Mouse (Mus musculus) embryonic stem cell, embryonic (primary cell): ENCODE data around the gene Pcyox1.

Experiments
- CTCF ChIA-PET, 4 experiments: fragments of 300-600 bp in 2 of 4; fragments of 350-600 bp in 2 of 4; sonication (Branson Sonifier 250); formaldehyde crosslinking; loops; one replicate each; lab custom pipeline; 2022; ENCODE audit warnings: inconsistent platforms in 2 of 4; lab: Charles Lee
- POLR2A ChIA-PET, 4 experiments: fragments of 300-600 bp in 2 of 4; fragments of 350-600 bp in 2 of 4; sonication (Branson Sonifier 250); formaldehyde crosslinking; loops; one replicate each; lab custom pipeline; 2022; ENCODE audit warnings: antibody characterized with exemption in 4 of 4, inconsistent platforms in 1 of 4; lab: Charles Lee

Pcyox1 gene

GRCm38 (mm10) chr6:86396581-86397256, at the start of gene Pcyox1:
Gene Pcyox1 (minus strand): TSS chr6:86397154.
- CTCF ChIA-PET = interaction anchor here (0.5 to 6.8 kb wide), 10 partner anchors 12 to 467 kb away, joined by 3 to 37 read pairs (median 3); partner anchors contain the start of gene Fam136a (in 2 of the 4)
- POLR2A ChIA-PET = interaction anchor here (0.6 to 7.6 kb wide), 41 partner anchors 8 to 673 kb away, joined by 3 to 96 read pairs (median 4); partner anchors contain the start of genes Fam136a (in 3 of the 4), Snrpg (in 3 of the 4), Tia1 (in 2 of the 4) and C87436 (in 1 of the 4)

GRCm38 (mm10) chr6:86445551-86445950, 48.6 kb upstream of the Pcyox1 start:
- ChIA-PET CTCF (interaction anchor here in 2 of 4 experiments (0.7 to 1.0 kb wide), 3 partner anchors 63 to 169 kb away, joined by 3 read pairs; partner anchors contain the start of gene Fam136a (in 1 of the 2)), POLR2A (interaction anchor here in 3 of 4 experiments (0.6 to 1.5 kb wide), 9 partner anchors 8 to 75 kb away, joined by 3 to 10 read pairs (median 4); partner anchors contain the start of gene Snrpg (in 1 of the 3))

- ChIA-PET POLR2A (interaction anchor here (0.5 to 8.3 kb wide), 24 partner anchors 9 to 379 kb away, joined by 3 to 116 read pairs (median 4); partner anchors contain the start of genes Snrpg (in 2 of the 4) and Tia1 (in 1 of the 4)), CTCF (interaction anchor here in 1 of 4 experiments (0.5 to 0.6 kb wide), 2 partner anchors 44 to 328 kb away, joined by 6 to 7 read pairs; no protein-coding TSS in a partner anchor)
Observed at GRCm38 (mm10) chr6:86441571-86441970, 44.6 kb upstream of the Pcyox1 start.

GRCm38 (mm10) chr6:86439531-86439930, 42.6 kb upstream of the Pcyox1 start:
- CTCF ChIA-PET = interaction anchor here in 2 of 4 experiments (0.7 to 1.9 kb wide), 8 partner anchors 18 to 160 kb away, joined by 3 to 11 read pairs (median 4); partner anchors contain the start of gene Snrpg (in 1 of the 2)
- POLR2A ChIA-PET = interaction anchor here in 3 of 4 experiments (0.6 to 8.3 kb wide), 42 partner anchors 10 to 229 kb away, joined by 3 to 116 read pairs (median 5); partner anchors contain the start of genes Snrpg (in 2 of the 3), Fam136a (in 1 of the 3), Mxd1 (in 1 of the 3) and Tia1 (in 1 of the 3)

GRCm38 (mm10) chr6:86439119-86439496, 42.2 kb upstream of the Pcyox1 start:
- ChIA-PET POLR2A (interaction anchor here (0.5 to 8.3 kb wide), 67 partner anchors 8 to 989 kb away, joined by 3 to 116 read pairs (median 5); partner anchors contain the start of genes Fam136a (in 3 of the 4), Snrpg (in 2 of the 4), Gfpt1 (in 1 of the 4) and Mxd1 (in 1 of the 4)), CTCF (interaction anchor here in 3 of 4 experiments (0.6 to 1.9 kb wide), 16 partner anchors 9 to 431 kb away, joined by 3 to 11 read pairs (median 4); partner anchors contain the start of genes Fam136a (in 1 of the 3) and Snrpg (in 1 of the 3))

- ChIA-PET CTCF (interaction anchor here in 3 of 4 experiments (0.6 to 1.9 kb wide), 23 partner anchors 10 to 432 kb away, joined by 3 to 11 read pairs (median 4); partner anchors contain the start of genes Snrpg (in 2 of the 3) and Fam136a (in 1 of the 3)), POLR2A (interaction anchor here (0.5 to 8.3 kb wide), 81 partner anchors 9 to 988 kb away, joined by 3 to 116 read pairs (median 5); partner anchors contain the start of genes Fam136a (in 3 of the 4), Snrpg (in 2 of the 4), Gfpt1 (in 1 of the 4) and Mxd1 (in 1 of the 4))
Observed at GRCm38 (mm10) chr6:86438272-86439118, 41.5 kb upstream of the Pcyox1 start, which contains the start of gene C87436. Gene C87436 (plus strand): TSS chr6:86438374.

GRCm38 (mm10) chr6:86437711-86438110, 40.8 kb upstream of the Pcyox1 start:
- CTCF ChIA-PET = interaction anchor here (0.7 to 1.7 kb wide), 12 partner anchors 12 to 428 kb away, joined by 3 to 11 read pairs (median 4); partner anchors contain the start of gene Fam136a (in 1 of the 4)
- POLR2A ChIA-PET = interaction anchor here (0.6 to 8.3 kb wide), 52 partner anchors 12 to 605 kb away, joined by 3 to 116 read pairs (median 5); partner anchors contain the start of genes Snrpg (in 2 of the 4), Fam136a (in 1 of the 4), Gfpt1 (in 1 of the 4) and Pcyox1 (in 1 of the 4)

GRCm38 (mm10) chr6:86433696-86434095, 36.7 kb upstream of the Pcyox1 start:
- ChIA-PET POLR2A (interaction anchor here in 1 of 4 experiments (1.0 to 1.5 kb wide), 4 partner anchors 13 to 60 kb away, joined by 3 read pairs; no protein-coding TSS in a partner anchor), CTCF (no interaction called here)

GRCm38 (mm10) chr6:86431531-86431930, 34.6 kb upstream of the Pcyox1 start:
- POLR2A ChIA-PET = interaction anchor here in 1 of 4 experiments (0.5 to 1.0 kb wide), 3 partner anchors 27 to 138 kb away, joined by 3 read pairs; no protein-coding TSS in a partner anchor
- CTCF ChIA-PET = no interaction called here

GRCm38 (mm10) chr6:86426358-86426757, 29.4 kb upstream of the Pcyox1 start, which contains the start of gene Gm44790:
Gene Gm44790 (plus strand): TSS chr6:86426658.
- ChIA-PET CTCF (interaction anchor here in 2 of 4 experiments (0.6 to 1.0 kb wide), 2 partner anchors 17 to 174 kb away, joined by 3 to 5 read pairs; no protein-coding TSS in a partner anchor), POLR2A (interaction anchor here in 3 of 4 experiments (0.5 to 1.5 kb wide), 5 partner anchors 9 to 46 kb away, joined by 3 to 4 read pairs (median 3); partner anchors contain the start of gene Tia1 (in 1 of the 3))

- CTCF ChIA-PET = interaction anchor here in 2 of 4 experiments (0.7 to 1.3 kb wide), 2 partner anchors 18 to 1712 kb away, joined by 4 to 5 read pairs; no protein-coding TSS in a partner anchor
- POLR2A ChIA-PET = interaction anchor here in 1 of 4 experiments (1.2 to 1.8 kb wide), 2 partner anchors 13 to 19 kb away, joined by 3 to 5 read pairs; no protein-coding TSS in a partner anchor
Observed at GRCm38 (mm10) chr6:86420491-86420890, 23.5 kb upstream of the Pcyox1 start.

GRCm38 (mm10) chr6:86419239-86419638, 22.3 kb upstream of the Pcyox1 start:
- POLR2A ChIA-PET = interaction anchor here in 2 of 4 experiments (0.5 to 2.3 kb wide), 4 partner anchors 14 to 53 kb away, joined by 3 to 8 read pairs (median 4); partner anchors contain the start of gene Tia1 (in 1 of the 2)
- CTCF ChIA-PET = no interaction called here

- ChIA-PET CTCF (interaction anchor here in 1 of 4 experiments (0.6 kb wide), 1 partner anchor 532 kb away, joined by 3 read pairs; no protein-coding TSS in a partner anchor), POLR2A (interaction anchor here in 3 of 4 experiments (0.5 to 2.3 kb wide), 6 partner anchors 12 to 78 kb away, joined by 3 to 8 read pairs (median 3); partner anchors contain the start of genes Pcyox1 (in 1 of the 3) and Tia1 (in 1 of the 3))
Observed at GRCm38 (mm10) chr6:86418711-86419110, 21.8 kb upstream of the Pcyox1 start.

GRCm38 (mm10) chr6:86406306-86406705, 9.4 kb upstream of the Pcyox1 start:
- POLR2A ChIA-PET = interaction anchor here in 2 of 4 experiments (0.7 to 3.5 kb wide), 9 partner anchors 10 to 444 kb away, joined by 3 to 36 read pairs (median 3); partner anchors contain the start of gene Snrpg (in 1 of the 2)
- CTCF ChIA-PET = no interaction called here

GRCm38 (mm10) chr6:86404996-86405395, 8.0 kb upstream of the Pcyox1 start:
- CTCF ChIA-PET = interaction anchor here in 3 of 4 experiments (0.6 to 1.3 kb wide), 3 partner anchors 14 to 33 kb away, joined by 3 to 5 read pairs (median 3); no protein-coding TSS in a partner anchor
- POLR2A ChIA-PET = interaction anchor here in 3 of 4 experiments (0.5 to 3.5 kb wide), 34 partner anchors 9 to 637 kb away, joined by 3 to 36 read pairs (median 4); partner anchors contain the start of genes C87436 (in 2 of the 3), Fam136a (in 2 of the 3), Pcyox1 (in 2 of the 3) and Snrpg (in 2 of the 3)
